Mouse (Mus musculus): ENCODE measurements at regions not wholly inside any gene's neighbourhood (a gene's known extent, or its start where the extent isn't known, plus 50 kb on each side); places are given as distances from the start of the nearest gene placed in this dataset.

DNA sequence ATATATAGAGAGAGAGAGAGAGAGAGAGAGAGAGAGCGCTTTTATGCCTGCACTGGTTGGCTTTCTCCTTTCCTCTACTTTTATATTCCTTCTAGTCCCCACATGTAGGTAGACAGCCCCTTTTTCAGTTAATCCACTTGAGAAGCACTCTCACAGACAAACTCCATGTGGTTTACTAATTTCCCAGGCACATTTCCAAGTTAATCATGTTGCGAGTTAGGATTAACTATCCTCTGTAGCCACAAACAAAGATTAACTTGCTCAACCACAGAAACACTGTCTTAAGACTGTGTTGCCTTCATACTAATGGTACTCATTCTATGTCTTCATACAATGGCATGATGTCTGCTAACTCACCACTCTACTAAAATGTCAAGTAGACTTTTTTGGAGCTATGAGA is 548.0 kb downstream of the Pdcd6ip start:
- no peak overlapping the region for H3K27ac ChIP-seq
- H3K36me3 ChIP-seq (ENCODE audit: insufficient read depth, low read length), result no peaks in the 10 kb centered on the region
- WGBS, result 88% methylated on average over 2 of the region's 2 CpGs
- H3K4me2 ChIP-seq (ENCODE audit: low read depth, low read length), result no peak overlapping the region
- TF ChIP-seq CTCF (IDR thresholded peaks at IDR 0.05; ENCODE audit: low read depth), result no peak
- H3K27me3 ChIP-seq (ENCODE audit: insufficient read depth, low read length), result no peaks in the 10 kb centered on the region
- H3K9me3 ChIP-seq (ENCODE audit: low read length), result no peaks in the 10 kb centered on the region
- H3K9ac ChIP-seq (replicated peaks; ENCODE audit: low read length), result no peak overlapping the region
- DNase-seq (ENCODE audit: low spot score), result no peak
- no peak for ATAC-seq
- no peaks in the 10 kb centered on the region for H3K4me1 ChIP-seq (ENCODE audit: insufficient read depth, low read length)
- H3K4me3 ChIP-seq (ENCODE audit: low read length), result no peak overlapping the region

GRCm38 (mm10) chr9:113158080-113158479 is 550.0 kb downstream of the Pdcd6ip start:
- no peaks in the 10 kb centered on the region for H3K36me3 ChIP-seq (ENCODE audit: insufficient read depth, low read length)
- 78% methylated on average over 6 of the region's 6 CpGs for WGBS
- no peak overlapping the region for H3K27ac ChIP-seq
- no peak for TF ChIP-seq CTCF (IDR thresholded peaks at IDR 0.05; ENCODE audit: low read depth)
- ATAC-seq (no peak), DNase-seq (ENCODE audit: low spot score) (no peak)
- no peaks in the 10 kb centered on the region for H3K27me3 ChIP-seq (ENCODE audit: insufficient read depth, low read length)
- no peaks in the 10 kb centered on the region for H3K9me3 ChIP-seq (ENCODE audit: low read length)
- no peaks in the 10 kb centered on the region for H3K4me1 ChIP-seq (ENCODE audit: insufficient read depth, low read length)
- H3K4me3 ChIP-seq (ENCODE audit: low read length), result no peak overlapping the region
- H3K4me2 ChIP-seq (ENCODE audit: low read depth, low read length), result no peak overlapping the region
- H3K9ac ChIP-seq (replicated peaks; ENCODE audit: low read length), result no peak overlapping the region

- no peak for ATAC-seq
- no peak overlapping the region for H3K27ac ChIP-seq
Measured at GRCm38 (mm10) chr9:113157474-113158076, 550.5 kb downstream of the Pdcd6ip start.

GRCm38 (mm10) chr9:113156707-113157106 is 551.4 kb downstream of the Pdcd6ip start:
- H3K4me2 ChIP-seq (ENCODE audit: low read depth, low read length), result no peak overlapping the region
- H3K27me3 ChIP-seq (ENCODE audit: insufficient read depth, low read length), result no peaks in the 10 kb centered on the region
- H3K27ac ChIP-seq, result no peak overlapping the region
- H3K36me3 ChIP-seq (ENCODE audit: insufficient read depth, low read length), result no peaks in the 10 kb centered on the region
- DNase-seq (ENCODE audit: low spot score) (no peak), ATAC-seq (no peak)
- H3K9ac ChIP-seq (replicated peaks; ENCODE audit: low read length), result no peak overlapping the region
- WGBS, result 61% methylated on average over 3 of the region's 3 CpGs
- no peaks in the 10 kb centered on the region for H3K9me3 ChIP-seq (ENCODE audit: low read length)
- no peaks in the 10 kb centered on the region for H3K4me1 ChIP-seq (ENCODE audit: insufficient read depth, low read length)
- no peak overlapping the region for H3K4me3 ChIP-seq (ENCODE audit: low read length)
- peak; percentile 51 for TF ChIP-seq CTCF (IDR thresholded peaks at IDR 0.05; ENCODE audit: low read depth)

More at GRCm38 (mm10) chr9:113157474-113158076, 550.5 kb downstream of the Pdcd6ip start:
- no peaks in the 10 kb centered on the region for H3K36me3 ChIP-seq (ENCODE audit: insufficient read depth, low read length)
- no peak overlapping the region for H3K4me2 ChIP-seq (ENCODE audit: low read depth, low read length)
- TF ChIP-seq CTCF (IDR thresholded peaks at IDR 0.05; ENCODE audit: low read depth), result no peak
- 59% methylated on average over 17 of the region's 17 CpGs for whole genome bisulfite sequencing
- no peak overlapping the region for H3K4me3 ChIP-seq (ENCODE audit: low read length)
- peak; percentile 24 for DNase-seq (ENCODE audit: low spot score)
- H3K4me1 ChIP-seq (ENCODE audit: insufficient read depth, low read length), result no peaks in the 10 kb centered on the region
- H3K9me3 ChIP-seq (ENCODE audit: low read length), result no peaks in the 10 kb centered on the region
- no peak overlapping the region for H3K9ac ChIP-seq (replicated peaks; ENCODE audit: low read length)
- no peaks in the 10 kb centered on the region for H3K27me3 ChIP-seq (ENCODE audit: insufficient read depth, low read length)

DNA sequence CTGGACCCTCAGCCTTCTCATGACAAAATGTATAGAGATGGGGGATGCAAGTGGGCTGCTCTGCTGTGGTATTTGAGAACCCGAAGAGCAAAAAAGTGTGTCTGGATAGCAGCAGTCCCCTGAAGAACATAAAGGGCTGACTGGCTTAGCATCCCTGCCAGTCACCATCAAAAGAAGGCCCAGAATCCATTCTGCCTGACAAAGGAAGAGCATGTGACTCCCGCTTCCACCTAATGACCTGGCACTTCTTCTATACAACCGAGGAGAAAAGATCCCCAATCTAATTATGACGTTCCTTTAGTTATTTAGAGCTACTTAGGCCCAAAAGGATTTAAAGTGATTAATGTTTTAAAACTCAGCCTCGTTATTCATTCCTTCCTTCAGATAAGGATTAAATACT is 559.0 kb downstream of the Pdcd6ip start:
- H3K4me3 ChIP-seq (ENCODE audit: low read length), result no peak overlapping the region
- H3K9me3 ChIP-seq (ENCODE audit: low read length), result no peaks in the 10 kb centered on the region
- H3K27me3 ChIP-seq (ENCODE audit: insufficient read depth, low read length), result no peaks in the 10 kb centered on the region
- H3K27ac ChIP-seq, result no peak overlapping the region
- 41% methylated on average over 5 of the region's 5 CpGs for WGBS
- ATAC-seq (no peak), DNase-seq (ENCODE audit: low spot score) (no peak)
- TF ChIP-seq CTCF (IDR thresholded peaks at IDR 0.05; ENCODE audit: low read depth), result no peak
- no peak overlapping the region for H3K9ac ChIP-seq (replicated peaks; ENCODE audit: low read length)
- no peak overlapping the region for H3K4me2 ChIP-seq (ENCODE audit: low read depth, low read length)
- H3K4me1 ChIP-seq (ENCODE audit: insufficient read depth, low read length), result no peaks in the 10 kb centered on the region
- no peaks in the 10 kb centered on the region for H3K36me3 ChIP-seq (ENCODE audit: insufficient read depth, low read length)

GRCm38 (mm10) chr9:113146571-113146970 is 561.5 kb downstream of the Pdcd6ip start:
- no peak overlapping the region for H3K9ac ChIP-seq (replicated peaks; ENCODE audit: low read length)
- H3K27me3 ChIP-seq (ENCODE audit: insufficient read depth, low read length), result no peaks in the 10 kb centered on the region
- H3K36me3 ChIP-seq (ENCODE audit: insufficient read depth, low read length), result no peaks in the 10 kb centered on the region
- WGBS, result 62% methylated on average over 2 of the region's 2 CpGs
- ATAC-seq (no peak), DNase-seq (ENCODE audit: low spot score) (no peak)
- no peak overlapping the region for H3K27ac ChIP-seq
- no peak overlapping the region for H3K4me2 ChIP-seq (ENCODE audit: low read depth, low read length)
- no peaks in the 10 kb centered on the region for H3K4me1 ChIP-seq (ENCODE audit: insufficient read depth, low read length)
- H3K9me3 ChIP-seq (ENCODE audit: low read length), result no peaks in the 10 kb centered on the region
- no peak for TF ChIP-seq CTCF (IDR thresholded peaks at IDR 0.05; ENCODE audit: low read depth)
- H3K4me3 ChIP-seq (ENCODE audit: low read length), result no peak overlapping the region

- no peak overlapping the region for H3K27ac ChIP-seq
- TF ChIP-seq CTCF (IDR thresholded peaks at IDR 0.05; ENCODE audit: low read depth), result no peak
- H3K4me3 ChIP-seq (ENCODE audit: low read length), result no peak overlapping the region
- H3K4me2 ChIP-seq (ENCODE audit: low read depth, low read length), result no peak overlapping the region
- H3K9ac ChIP-seq (replicated peaks; ENCODE audit: low read length), result no peak overlapping the region
- H3K36me3 ChIP-seq (ENCODE audit: insufficient read depth, low read length), result no peaks in the 10 kb centered on the region
- H3K27me3 ChIP-seq (ENCODE audit: insufficient read depth, low read length), result no peaks in the 10 kb centered on the region
- no peak for DNase-seq (ENCODE audit: low spot score)
- ATAC-seq, result no peak
- H3K4me1 ChIP-seq (ENCODE audit: insufficient read depth, low read length), result no peaks in the 10 kb centered on the region
- no peaks in the 10 kb centered on the region for H3K9me3 ChIP-seq (ENCODE audit: low read length)
- 71% methylated on average over 2 of the region's 2 CpGs for WGBS
Measured at GRCm38 (mm10) chr9:113145036-113145435, 563.0 kb downstream of the Pdcd6ip start.
